Mouse (Mus musculus): ENCODE measurements around the gene Foxn1.

- no peak for TF ChIP-seq POLR2A (IDR thresholded peaks at IDR 0.05; ENCODE audit: borderline replicate concordance, control insufficient read depth, low read depth, low read length)
- no peak for TF ChIP-seq CTCF (IDR thresholded peaks at IDR 0.05; ENCODE audit: control insufficient read depth, insufficient read depth, low read length)
These were observed 3.7 kb downstream of the Foxn1 start for GRCm38 (mm10) chr11:78382701-78383100.

All from bone marrow, adult 2 months (tissue).